Mouse (Mus musculus): ENCODE measurements around the gene Snrpd3. TPM values are rescaled to one million over a fixed set of nuclear protein-coding genes. Genes with fewer than 3 reads are reported as not detected.

The Snrpd3 gene
- polyA plus RNA-seq (2012): 27.9 and 31.9 TPM in 2 replicates

GRCm38 (mm10) chr10:75517073-75517757 lies at the start of gene Snrpd3:
Snrpd3 (plus strand) TSS chr10:75517551.

GRCm38 (mm10) chr10:75517758-75518143 lies 400 bp downstream of the Snrpd3 start, which contains the start of gene Gucd1:
Gucd1 (minus strand) TSS chr10:75517972.

GRCm38 (mm10) chr10:75559676-75560548 lies 42.6 kb downstream of the Snrpd3 start, which contains the start of gene Lrrc75b:
Lrrc75b (minus strand) TSS chr10:75560330.

GRCm38 (mm10) chr10:75561071-75561654 lies 43.8 kb downstream of the Snrpd3 start, which contains the start of gene Ggt1:
Ggt1 (plus strand) TSS chr10:75561604.

Other genes starting within 250 kb of the Snrpd3 start
- 4.6 and 7.1 TPM in 2 replicates for gene Adora2a, start 200.7 kb upstream of the Snrpd3 start, polyA plus RNA-seq (2012)
- 0.35 and 0.75 TPM in 2 replicates for gene Upb1, start 116.4 kb upstream of the Snrpd3 start, polyA plus RNA-seq (2012)
- gene Gucd1, start 421 bp downstream of the Snrpd3 start, polyA plus RNA-seq (2012): 8.0 and 9.2 TPM in 2 replicates
- gene Lrrc75b, start 42.8 kb downstream of the Snrpd3 start, polyA plus RNA-seq (2012): 0.02 TPM in 1 of 2 replicates, not detected in the other
- gene Ggt1, start 44.1 kb downstream of the Snrpd3 start, polyA plus RNA-seq (2012): 1.2 and 1.8 TPM in 2 replicates
- gene Ggt5, start 71.8 kb downstream of the Snrpd3 start, polyA plus RNA-seq (2012): 9.1 and 11.3 TPM in 2 replicates
- 0.68 and 1.6 TPM in 2 replicates for gene Susd2, start 126.5 kb downstream of the Snrpd3 start, polyA plus RNA-seq (2012)
- gene Cabin1, start 246.8 kb downstream of the Snrpd3 start, polyA plus RNA-seq (2012): 95.9 and 105 TPM in 2 replicates

Measured in megakaryocyte-erythroid progenitor cell, adult 5 weeks (primary cell).